Mouse (Mus musculus): ENCODE data around the gene Map7d3.

Map7d3 gene

GRCm38 (mm10) chrX:56821765-56822603, at the start of gene Map7d3:
Map7d3 (minus strand) TSS chrX:56822326.
- peak; percentile 6 to 16 for DNase-seq (ENCODE audit: low spot score in 2 of 2)

GRCm38 (mm10) chrX:56869863-56870262, 47.7 kb upstream of the Map7d3 start, which contains the start of gene Adgrg4:
Adgrg4 (plus strand) TSS chrX:56870163.
- DNase-seq (ENCODE audit: low spot score in 2 of 2): no peak

GRCm38 (mm10) chrX:56841255-56841654, 19.1 kb upstream of the Map7d3 start:
- DNase-seq (ENCODE audit: low spot score in 2 of 2): no peak

GRCm38 (mm10) chrX:56839369-56839768, 17.2 kb upstream of the Map7d3 start:
- peak in 1 of 2 experiments; percentile 5 for DNase-seq (ENCODE audit: low spot score in 2 of 2)

- no peak for DNase-seq (ENCODE audit: low spot score in 2 of 2)
Measured at GRCm38 (mm10) chrX:56835842-56836241, 13.7 kb upstream of the Map7d3 start.

- no peak for DNase-seq (ENCODE audit: low spot score in 2 of 2)
Measured at GRCm38 (mm10) chrX:56827492-56827891, 5.4 kb upstream of the Map7d3 start.

GRCm38 (mm10) chrX:56791268-56791667, 30.9 kb downstream of the Map7d3 start:
- DNase-seq (ENCODE audit: low spot score in 2 of 2): peak in 1 of 2 experiments; percentile 54

- peak in 1 of 2 experiments; percentile 7 for DNase-seq (ENCODE audit: low spot score in 2 of 2)
Measured at GRCm38 (mm10) chrX:56790591-56790990, 31.5 kb downstream of the Map7d3 start.

- no peak for DNase-seq (ENCODE audit: low spot score in 2 of 2)
Measured at GRCm38 (mm10) chrX:56787486-56787885, 34.6 kb downstream of the Map7d3 start.

GRCm38 (mm10) chrX:56786281-56787061, 35.7 kb downstream of the Map7d3 start:
- DNase-seq (ENCODE audit: low spot score in 2 of 2): peak; percentile 51 to 54

GRCm38 (mm10) chrX:56773329-56773728, 48.8 kb downstream of the Map7d3 start:
- DNase-seq (ENCODE audit: low spot score in 2 of 2): peak in 1 of 2 experiments; percentile 6

GRCm38 (mm10) chrX:56771751-56772150, 50.4 kb downstream of the Map7d3 start:
- DNase-seq (ENCODE audit: low spot score in 2 of 2): no peak

GRCm38 (mm10) chrX:56769838-56770237, 52.3 kb downstream of the Map7d3 start:
- DNase-seq (ENCODE audit: low spot score in 2 of 2): peak in 1 of 2 experiments; percentile 12

- DNase-seq (ENCODE audit: low spot score in 2 of 2): no peak
Measured at GRCm38 (mm10) chrX:56760257-56760760, 61.8 kb downstream of the Map7d3 start.

GRCm38 (mm10) chrX:56756352-56756751, 65.8 kb downstream of the Map7d3 start:
- DNase-seq (ENCODE audit: low spot score in 2 of 2): no peak

GRCm38 (mm10) chrX:56755646-56756045, 66.5 kb downstream of the Map7d3 start:
- peak in 1 of 2 experiments; percentile 53 for DNase-seq (ENCODE audit: low spot score in 2 of 2)

GRCm38 (mm10) chrX:56753317-56754289, 68.5 kb downstream of the Map7d3 start:
- no peak for DNase-seq (ENCODE audit: low spot score in 2 of 2)

- no peak for DNase-seq (ENCODE audit: low spot score in 2 of 2)
Measured at GRCm38 (mm10) chrX:56752144-56752543, 70.0 kb downstream of the Map7d3 start.

GRCm38 (mm10) chrX:56751536-56751935, 70.6 kb downstream of the Map7d3 start:
- DNase-seq (ENCODE audit: low spot score in 2 of 2): no peak

Measured in heart, adult 9 months (tissue).